Mouse (Mus musculus): Measurements from ENCODE around the gene Sync. TPM values are rescaled to one million over a fixed set of nuclear protein-coding genes. Genes with fewer than 3 reads are reported as not detected.

Sync gene
- polyA plus RNA-seq, 1 experiment from 2014 or later = 1.1 TPM

DNA sequence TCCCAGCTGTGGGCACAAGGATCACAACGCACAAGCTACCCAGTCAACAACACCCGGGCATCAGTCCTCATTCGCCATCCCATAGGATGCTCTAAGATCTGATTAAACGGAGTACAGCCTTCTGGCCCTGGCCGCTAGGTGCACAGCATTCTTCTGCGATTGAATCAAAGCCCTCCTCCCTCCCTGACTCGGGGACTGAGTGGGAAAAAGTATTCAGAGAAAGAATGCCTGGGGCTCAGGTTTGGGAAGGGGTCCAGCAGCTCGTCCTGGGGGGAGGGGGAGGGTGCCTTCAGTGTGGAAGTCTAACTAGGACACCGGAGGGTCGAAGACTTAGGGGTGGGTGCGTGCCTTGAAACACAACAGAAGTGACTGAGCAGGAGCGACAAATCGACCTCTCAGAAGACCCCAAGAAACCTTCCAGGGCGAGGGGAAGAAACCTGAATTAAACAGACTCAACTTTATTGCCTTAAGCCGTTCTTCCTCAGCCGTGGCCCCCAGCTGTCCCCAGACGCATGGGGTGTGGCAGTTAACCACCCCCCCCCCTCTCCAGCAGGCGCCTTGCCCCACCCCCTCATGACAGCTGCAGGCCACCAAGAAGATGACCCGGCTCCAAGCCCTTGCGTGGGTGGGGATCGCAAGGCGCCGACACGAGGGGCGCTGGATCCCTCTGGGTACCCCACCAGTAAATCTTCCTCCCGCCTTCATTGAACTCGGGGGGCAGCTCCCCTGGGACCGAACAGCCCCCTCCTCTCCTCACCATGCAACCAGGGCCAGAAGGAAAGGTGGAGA is 540 bp upstream of the Sync start:
- no peaks in the 10 kb centered on the region for H3K36me3 ChIP-seq
- 0 out of 2 replicates have a peak overlapping the region, but pooled peaks have one; percentile 24 for H3K27ac ChIP-seq
- ATAC-seq (ENCODE audit: insufficient number of reproducible peaks, insufficient read depth, low FRiP score, low TSS enrichment) = 0 out of 2 replicates have a peak, but pooled peaks have one; percentile 29
- H3K4me2 ChIP-seq (replicated peaks) = peak overlapping the region; percentile 98
- H3K9ac ChIP-seq = peak overlapping the region; percentile 58
- peaks cover 30% of the 10 kb centered on the region for H3K27me3 ChIP-seq
- peak overlapping the region; percentile 52 for H3K4me3 ChIP-seq
- WGBS = 2% methylated on average over 28 of the region's 28 CpGs
- H3K9me3 ChIP-seq = no peaks in the 10 kb centered on the region
- peaks cover 15% of the 10 kb centered on the region for H3K4me1 ChIP-seq

GRCm38 (mm10) chr4:129288067-129288466 is 650 bp downstream of the Sync start:
- peak overlapping the region; percentile 98 for H3K4me2 ChIP-seq (replicated peaks)
- no peak overlapping the region for H3K27ac ChIP-seq
- no peak overlapping the region for H3K4me3 ChIP-seq
- H3K27me3 ChIP-seq = peaks cover 32% of the 10 kb centered on the region
- H3K4me1 ChIP-seq = peaks cover 15% of the 10 kb centered on the region
- no peak for ATAC-seq (ENCODE audit: insufficient number of reproducible peaks, insufficient read depth, low FRiP score, low TSS enrichment)
- H3K36me3 ChIP-seq = no peaks in the 10 kb centered on the region
- 31% methylated on average over 3 of the region's 3 CpGs for WGBS
- no peak overlapping the region for H3K9ac ChIP-seq
- no peaks in the 10 kb centered on the region for H3K9me3 ChIP-seq

GRCm38 (mm10) chr4:129289671-129290070 is 2.3 kb downstream of the Sync start:
- 88% methylated on average over 8 of the region's 8 CpGs for WGBS
- no peak overlapping the region for H3K4me2 ChIP-seq (replicated peaks)

GRCm38 (mm10) chr4:129292831-129293230 is 5.4 kb downstream of the Sync start:
- 62% methylated on average over 7 of the region's 7 CpGs for WGBS

More at GRCm38 (mm10) chr4:129289671-129290070, 2.3 kb downstream of the Sync start:
- Histone ChIP-seq H3K27ac (no peak overlapping the region), H3K4me1 (peaks cover 21% of the 10 kb centered on the region), H3K9me3 (no peaks in the 10 kb centered on the region), H3K4me3 (no peak overlapping the region), H3K36me3 (no peaks in the 10 kb centered on the region), H3K9ac (no peak overlapping the region), H3K27me3 (peaks cover 41% of the 10 kb centered on the region)
- no peak for ATAC-seq (ENCODE audit: insufficient number of reproducible peaks, insufficient read depth, low FRiP score, low TSS enrichment)

DNA sequence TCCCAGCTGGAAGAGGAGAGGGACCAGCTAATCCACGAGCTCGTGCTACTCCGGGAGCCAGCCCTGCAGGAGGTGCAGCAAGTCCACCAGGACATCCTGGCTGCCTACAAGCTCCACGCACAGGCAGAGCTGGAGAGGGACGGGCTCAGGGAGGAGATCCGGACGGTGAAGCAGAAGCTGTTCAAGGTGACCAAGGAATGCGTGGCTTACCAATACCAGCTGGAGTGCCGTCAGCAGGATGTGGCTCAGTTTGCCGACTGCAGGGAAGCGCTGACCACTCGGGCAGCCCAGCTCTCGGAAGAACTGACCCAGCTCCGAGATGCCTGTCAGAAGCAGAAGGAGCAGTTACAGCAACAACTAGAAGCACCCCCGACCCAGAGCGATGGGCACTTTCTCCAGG is 6.3 kb downstream of the Sync start:
- peaks cover 6% of the 10 kb centered on the region; the same call in 1 of the 2 replicates for H3K4me1 ChIP-seq
- H3K27me3 ChIP-seq = peaks cover 11% of the 10 kb centered on the region; the same call in 1 of the 2 replicates
- ATAC-seq (ENCODE audit: insufficient number of reproducible peaks, insufficient read depth, low FRiP score, low TSS enrichment) = no peak
- no peaks in the 10 kb centered on the region for H3K9me3 ChIP-seq
- WGBS = 18% methylated on average over 16 of the region's 16 CpGs
- H3K36me3 ChIP-seq = no peaks in the 10 kb centered on the region
- H3K4me2 ChIP-seq (replicated peaks) = peak overlapping the region; percentile 33
- H3K9ac ChIP-seq = peak overlapping the region; percentile 28; the same call in 1 of the 2 replicates
- no peak overlapping the region for H3K27ac ChIP-seq
- no peak overlapping the region for H3K4me3 ChIP-seq

More at GRCm38 (mm10) chr4:129292831-129293230, 5.4 kb downstream of the Sync start:
- Histone ChIP-seq H3K4me1 (peaks cover 7% of the 10 kb centered on the region), H3K4me2 (replicated peaks) (no peak overlapping the region), H3K9me3 (no peaks in the 10 kb centered on the region), H3K4me3 (no peak overlapping the region), H3K36me3 (no peaks in the 10 kb centered on the region), H3K27me3 (peaks cover 17% of the 10 kb centered on the region; the same call in 1 of the 2 replicates), H3K27ac (no peak overlapping the region), H3K9ac (no peak overlapping the region)
- no peak for ATAC-seq (ENCODE audit: insufficient number of reproducible peaks, insufficient read depth, low FRiP score, low TSS enrichment)

- Histone ChIP-seq H3K4me3 (no peak overlapping the region), H3K4me1 (peaks cover 13% of the 10 kb centered on the region; the same call in 1 of the 2 replicates), H3K9me3 (no peaks in the 10 kb centered on the region), H3K9ac (no peak overlapping the region), H3K36me3 (no peaks in the 10 kb centered on the region), H3K27me3 (peaks cover 11% of the 10 kb centered on the region; the same call in 1 of the 2 replicates), H3K4me2 (replicated peaks) (no peak overlapping the region), H3K27ac (no peak overlapping the region)
- no peak for ATAC-seq (ENCODE audit: insufficient number of reproducible peaks, insufficient read depth, low FRiP score, low TSS enrichment)
- 69% methylated on average over 2 of the region's 2 CpGs for WGBS
Observed at GRCm38 (mm10) chr4:129295188-129295587, 7.8 kb downstream of the Sync start.

GRCm38 (mm10) chr4:129296066-129296465 is 8.6 kb downstream of the Sync start:
- Histone ChIP-seq H3K27me3 (peaks cover 11% of the 10 kb centered on the region; the same call in 1 of the 2 replicates), H3K9me3 (peaks cover under 1% of the 10 kb centered on the region; the same call in 1 of the 2 replicates), H3K27ac (no peak overlapping the region), H3K36me3 (no peaks in the 10 kb centered on the region), H3K9ac (no peak overlapping the region), H3K4me3 (no peak overlapping the region), H3K4me1 (peaks cover 13% of the 10 kb centered on the region; the same call in 1 of the 2 replicates), H3K4me2 (replicated peaks) (no peak overlapping the region)
- 84% methylated on average over 7 of the region's 7 CpGs for WGBS
- no peak for ATAC-seq (ENCODE audit: insufficient number of reproducible peaks, insufficient read depth, low FRiP score, low TSS enrichment)

DNA sequence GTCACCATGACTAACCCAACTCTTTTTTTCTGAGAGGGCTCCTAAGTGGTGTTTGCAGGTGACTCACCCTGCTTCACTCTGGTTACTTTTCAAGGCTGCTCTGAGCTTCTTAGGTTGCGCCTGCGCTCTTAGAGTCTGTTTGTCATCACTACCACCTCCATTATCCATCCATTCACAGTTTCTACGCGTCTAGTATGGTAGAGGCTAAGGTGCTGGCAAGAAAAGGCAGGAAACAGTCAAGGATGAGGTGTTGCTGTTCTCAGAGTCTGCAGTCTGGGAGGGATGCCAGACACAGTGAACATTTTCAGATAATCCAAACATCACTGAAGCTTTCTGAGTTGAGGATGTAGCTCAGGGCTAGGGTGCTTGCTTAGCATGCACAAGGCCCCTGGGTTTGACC is 10.3 kb downstream of the Sync start:
- WGBS = 89% methylated on average over 4 of the region's 4 CpGs
- peaks cover 13% of the 10 kb centered on the region; the same call in 1 of the 2 replicates for H3K4me1 ChIP-seq
- H3K27ac ChIP-seq = 0 out of 2 replicates have a peak overlapping the region, but pooled peaks have one; percentile 14
- H3K9me3 ChIP-seq = peaks cover 8% of the 10 kb centered on the region
- no peak overlapping the region for H3K4me3 ChIP-seq
- H3K36me3 ChIP-seq = no peaks in the 10 kb centered on the region
- peaks cover 11% of the 10 kb centered on the region; the same call in 1 of the 2 replicates for H3K27me3 ChIP-seq
- H3K4me2 ChIP-seq (replicated peaks) = no peak overlapping the region
- H3K9ac ChIP-seq = no peak overlapping the region
- ATAC-seq (ENCODE audit: insufficient number of reproducible peaks, insufficient read depth, low FRiP score, low TSS enrichment) = no peak

DNA sequence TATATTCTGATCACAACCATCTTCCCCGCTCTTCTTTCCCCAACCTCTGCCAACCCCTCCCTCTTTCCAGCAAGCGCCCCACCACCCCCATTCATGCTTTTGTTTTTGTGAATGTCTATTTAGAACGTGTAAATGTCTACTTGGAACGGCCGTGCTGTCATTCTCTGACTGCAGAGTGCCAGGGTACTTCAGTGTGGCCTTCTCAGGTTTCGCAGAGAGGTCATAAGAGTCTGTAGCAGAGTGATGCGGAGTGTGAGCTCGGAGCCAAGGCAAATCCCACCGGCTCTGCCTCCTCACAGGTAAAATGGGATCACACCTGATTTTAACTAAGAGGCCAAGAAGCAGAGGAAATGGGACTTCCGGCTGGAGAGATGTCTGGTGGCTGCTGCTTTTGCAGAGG is 11.7 kb downstream of the Sync start:
- no peak overlapping the region for H3K27ac ChIP-seq
- H3K4me1 ChIP-seq = peaks cover 8% of the 10 kb centered on the region; the same call in 1 of the 2 replicates
- WGBS = 44% methylated on average over 10 of the region's 10 CpGs
- no peak overlapping the region for H3K4me3 ChIP-seq
- ATAC-seq (ENCODE audit: insufficient number of reproducible peaks, insufficient read depth, low FRiP score, low TSS enrichment) = no peak
- H3K9ac ChIP-seq = no peak overlapping the region
- H3K9me3 ChIP-seq = peaks cover 8% of the 10 kb centered on the region
- H3K4me2 ChIP-seq (replicated peaks) = no peak overlapping the region
- H3K36me3 ChIP-seq = no peaks in the 10 kb centered on the region
- H3K27me3 ChIP-seq = 0 out of 2 replicates have a peak, but pooled peaks cover 3% of the 10 kb centered on the region

DNA sequence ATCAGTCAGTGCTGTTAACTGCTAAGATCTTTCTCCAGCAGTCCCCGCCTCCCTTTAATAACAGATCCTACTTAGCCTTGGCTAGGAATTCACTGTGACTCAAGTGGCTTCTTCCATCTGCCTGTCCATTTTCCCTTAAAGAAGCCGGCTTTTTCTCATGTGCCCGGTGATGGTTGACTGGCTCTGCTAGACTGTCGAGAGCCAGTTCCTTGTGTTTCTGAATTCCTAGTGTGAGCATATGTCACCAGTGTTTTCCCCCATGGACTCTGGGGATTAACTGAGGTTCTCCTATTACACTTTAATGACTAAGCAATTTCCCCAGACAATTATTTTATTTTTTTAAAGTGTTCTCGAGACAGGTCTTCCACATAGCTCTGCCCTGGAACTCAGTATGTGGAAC is 16.0 kb downstream of the Sync start:
- Histone ChIP-seq H3K4me2 (replicated peaks) (no peak overlapping the region), H3K4me3 (no peak overlapping the region), H3K36me3 (peaks cover 26% of the 10 kb centered on the region), H3K27me3 (no peaks in the 10 kb centered on the region), H3K27ac (no peak overlapping the region), H3K9me3 (peaks cover 8% of the 10 kb centered on the region), H3K9ac (no peak overlapping the region), H3K4me1 (peaks cover 8% of the 10 kb centered on the region; the same call in 1 of the 2 replicates)
- 50% methylated on average over 5 of the region's 5 CpGs for WGBS
- no peak for ATAC-seq (ENCODE audit: insufficient number of reproducible peaks, insufficient read depth, low FRiP score, low TSS enrichment)

DNA sequence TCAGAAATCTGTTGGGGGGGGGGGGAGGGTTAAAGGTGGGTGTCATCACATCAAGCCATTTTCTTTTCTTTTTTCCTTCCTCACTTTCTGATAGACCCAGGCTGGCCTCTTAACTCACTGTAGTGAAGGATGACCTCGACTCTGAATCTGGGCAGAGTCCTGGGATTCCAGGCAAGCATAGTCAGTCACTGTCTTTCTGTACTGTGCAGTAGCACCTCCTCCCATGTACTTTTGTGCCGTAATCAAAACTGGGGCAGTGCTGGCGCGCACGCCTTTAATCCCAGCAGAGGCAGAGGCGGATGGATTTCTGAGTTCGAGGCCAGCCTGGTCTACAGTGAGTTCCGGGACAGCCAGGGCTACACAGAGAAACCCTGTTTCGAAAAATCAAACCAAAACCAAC is 16.4 kb downstream of the Sync start:
- ATAC-seq (ENCODE audit: insufficient number of reproducible peaks, insufficient read depth, low FRiP score, low TSS enrichment) = no peak
- H3K27ac ChIP-seq = no peak overlapping the region
- no peak overlapping the region for H3K9ac ChIP-seq
- peaks cover 8% of the 10 kb centered on the region for H3K9me3 ChIP-seq
- no peak overlapping the region for H3K4me3 ChIP-seq
- H3K4me2 ChIP-seq (replicated peaks) = no peak overlapping the region
- WGBS = 81% methylated on average over 9 of the region's 9 CpGs
- peaks cover 30% of the 10 kb centered on the region for H3K36me3 ChIP-seq
- H3K27me3 ChIP-seq = no peaks in the 10 kb centered on the region
- peaks cover 7% of the 10 kb centered on the region; the same call in 1 of the 2 replicates for H3K4me1 ChIP-seq

DNA sequence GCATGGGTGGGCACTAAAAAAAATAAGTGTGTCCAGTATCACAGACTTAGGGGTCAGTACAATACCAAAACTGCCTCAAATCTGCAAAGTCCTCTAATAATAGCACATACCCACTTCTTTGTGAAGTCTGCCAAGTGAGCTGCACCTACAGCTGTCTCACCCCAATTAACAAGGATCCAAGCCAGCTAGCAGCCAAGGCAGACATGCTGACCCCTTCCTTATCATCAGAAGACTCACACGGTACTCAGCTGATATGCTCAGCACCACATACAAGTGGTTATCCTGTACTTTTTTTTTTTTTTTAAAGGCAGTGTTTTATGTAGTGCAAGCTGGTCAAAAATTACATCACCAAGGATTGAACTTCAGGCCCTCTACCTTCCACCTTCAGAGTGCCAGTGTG is 16.9 kb downstream of the Sync start:
- Histone ChIP-seq H3K27ac (no peak overlapping the region), H3K4me1 (peaks cover 2% of the 10 kb centered on the region; the same call in 1 of the 2 replicates), H3K4me3 (no peak overlapping the region), H3K27me3 (no peaks in the 10 kb centered on the region), H3K9ac (no peak overlapping the region), H3K4me2 (replicated peaks) (no peak overlapping the region), H3K36me3 (peaks cover 34% of the 10 kb centered on the region), H3K9me3 (peaks cover 8% of the 10 kb centered on the region)
- 62% methylated on average over 1 of the region's 1 CpGs for whole genome bisulfite sequencing
- ATAC-seq (ENCODE audit: insufficient number of reproducible peaks, insufficient read depth, low FRiP score, low TSS enrichment) = no peak
